Mouse (Mus musculus) embryonic fibroblast, embryonic 13.5 days (primary cell): ENCODE data around the gene Caly.

Source experiments
- CTCF ChIP-seq: IDR thresholded peaks from 2 replicates; pipeline ENCODE4 v1.5.1; 2011; ENCODE audit warnings: mild to moderate bottlenecking, control low read depth, low read length, moderate library complexity, borderline replicate concordance; ENCODE audit not compliant: insufficient read depth
- POLR2A ChIP-seq: IDR thresholded peaks from 2 replicates; pipeline ENCODE4 v1.6.1; 2011; ENCODE audit warnings: low read depth, mild to moderate bottlenecking, control low read depth, low read length, moderate library complexity

- no peak for TF ChIP-seq CTCF
- no peak for TF ChIP-seq POLR2A
Observed at GRCm38 (mm10) chr7:140094954-140095353, 12.6 kb upstream of the Caly start.
